ENCODE assay signal across 8 mouse cellular contexts in the genomic region with DNA sequence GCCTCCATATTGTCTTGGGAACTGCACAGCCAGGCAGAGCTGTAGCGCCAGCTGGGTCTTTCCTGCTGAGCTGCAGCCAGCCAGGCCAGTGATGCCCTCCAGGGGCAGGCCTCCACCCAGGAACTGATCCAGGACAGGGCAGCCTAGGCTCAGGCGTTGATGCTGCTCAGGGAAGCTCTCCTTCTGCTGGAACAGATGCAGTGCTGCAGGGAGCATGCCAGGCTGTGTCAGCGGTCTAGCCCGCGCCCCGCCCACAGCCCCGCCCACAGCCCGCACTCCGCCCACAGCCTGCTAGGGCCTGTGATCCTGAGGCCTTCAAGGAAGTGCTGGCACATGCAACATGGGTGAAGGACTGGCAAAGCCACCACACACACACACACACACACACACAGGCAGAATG. TPM values are rescaled to one million over a fixed set of nuclear protein-coding genes. Genes with fewer than 3 reads are reported as not detected.
DNase-seq lines count a peak whose midpoint lies in the region; ATAC-seq and TF ChIP-seq lines count a peak whose summit lies in the region.

No protein-coding gene starts in this region.

- H3K27me3 ChIP-seq in heart, embryonic 10.5 days (ENCODE audit: insufficient read depth, poor library complexity, severe bottlenecking), result no peaks in the 10 kb centered on the region
- no peaks in the 10 kb centered on the region for H3K27me3 ChIP-seq in kidney, embryonic 14.5 days (ENCODE audit: control insufficient read depth, insufficient read depth, low read length)
- H3K27me3 ChIP-seq in liver, adult 2 months (ENCODE audit: control insufficient read depth, insufficient read depth, low read length), result no peaks in the 10 kb centered on the region
- no peaks in the 10 kb centered on the region for H3K27me3 ChIP-seq in stomach, embryonic 14.5 days (ENCODE audit: control insufficient read depth, insufficient read depth, low read length)

- H3K36me3 ChIP-seq in heart, embryonic 10.5 days, result peaks cover 50% of the 10 kb centered on the region
- H3K36me3 ChIP-seq in kidney, embryonic 14.5 days (ENCODE audit: control insufficient read depth, insufficient read depth, low read length), result peaks cover 49% of the 10 kb centered on the region
- no peaks in the 10 kb centered on the region for H3K36me3 ChIP-seq in liver, adult 2 months (ENCODE audit: control insufficient read depth, insufficient read depth, low read length)
- H3K36me3 ChIP-seq in stomach, embryonic 14.5 days (ENCODE audit: control insufficient read depth, insufficient read depth, low read length), result peaks cover 30% of the 10 kb centered on the region

- no peak overlapping the region; the same call in 1 of the 2 replicates for H3K9ac ChIP-seq in kidney, embryonic 14.5 days (ENCODE audit: low read depth, low read length)
- no peak overlapping the region for H3K9ac ChIP-seq in liver, adult 2 months (ENCODE audit: low read depth, low read length)
- H3K9ac ChIP-seq in stomach, embryonic 14.5 days (replicated peaks; ENCODE audit: low read depth, low read length), result no peak overlapping the region

- DNase-seq in 3T3-L1 (ENCODE audit: low read depth, low spot score), result peak; percentile 92
- DNase-seq in heart, embryonic 10.5 days (ENCODE audit: low spot score), result peak; percentile 93
- peak; percentile 67 for DNase-seq in liver, adult 2 months (ENCODE audit: extremely low read depth, low read depth, low spot score)

- H3K9me3 ChIP-seq in heart, embryonic 10.5 days, result no peaks in the 10 kb centered on the region
- no peaks in the 10 kb centered on the region for H3K9me3 ChIP-seq in kidney, embryonic 14.5 days (ENCODE audit: control insufficient read depth, low read length)
- no peaks in the 10 kb centered on the region for H3K9me3 ChIP-seq in stomach, embryonic 14.5 days (ENCODE audit: control insufficient read depth, low read depth, low read length)

- peaks cover 6% of the 10 kb centered on the region for H3K4me1 ChIP-seq in bone marrow, adult 2 months (ENCODE audit: control insufficient read depth, insufficient read depth, low read length)
- H3K4me1 ChIP-seq in embryonic fibroblast, embryonic 13.5 days (ENCODE audit: control insufficient read depth, insufficient read depth, low read length), result peaks cover 2% of the 10 kb centered on the region; the same call in 1 of the 2 replicates
- H3K4me1 ChIP-seq in heart, embryonic 10.5 days, result peaks cover 40% of the 10 kb centered on the region
- H3K4me1 ChIP-seq in kidney, embryonic 14.5 days (ENCODE audit: control insufficient read depth, insufficient read depth, low read length), result peaks cover 17% of the 10 kb centered on the region
- H3K4me1 ChIP-seq in liver, adult 2 months (ENCODE audit: control insufficient read depth, insufficient read depth, low read length), result peaks cover 8% of the 10 kb centered on the region
- H3K4me1 ChIP-seq in stomach, embryonic 14.5 days (ENCODE audit: control insufficient read depth, insufficient read depth, low read length), result peaks cover 14% of the 10 kb centered on the region

- H3K79me2 ChIP-seq in liver, adult 2 months (ENCODE audit: control insufficient read depth, insufficient read depth, low read length), result no peaks in the 10 kb centered on the region

- no peak overlapping the region for H3K4me3 ChIP-seq in bone marrow, adult 2 months (replicated peaks; ENCODE audit: control insufficient read depth, low read depth, low read length)
- no peak overlapping the region for H3K4me3 ChIP-seq in embryonic fibroblast, embryonic 13.5 days (ENCODE audit: insufficient read depth, low read length)
- peak overlapping the region; percentile 8; the same call in 1 of the 2 replicates for H3K4me3 ChIP-seq in heart, embryonic 10.5 days
- no peak overlapping the region for H3K4me3 ChIP-seq in kidney, embryonic 14.5 days (ENCODE audit: low read length)
- H3K4me3 ChIP-seq in liver, adult 2 months (ENCODE audit: insufficient read depth, low read depth, low read length), result no peak overlapping the region
- H3K4me3 ChIP-seq in stomach, embryonic 14.5 days (ENCODE audit: low read depth, low read length), result no peak overlapping the region

- 0 out of 2 replicates have a peak overlapping the region, but pooled peaks have one; percentile 12 for H3K4me2 ChIP-seq in kidney, embryonic 14.5 days (replicated peaks; ENCODE audit: low read depth, low read length)
- H3K4me2 ChIP-seq in stomach, embryonic 14.5 days (replicated peaks; ENCODE audit: low read depth, low read length), result no peak overlapping the region

- TF ChIP-seq POLR2A in bone marrow, adult 2 months (IDR thresholded peaks at IDR 0.05; ENCODE audit: borderline replicate concordance, control insufficient read depth, low read depth, low read length), result 0 out of 2 replicates have a peak, but pooled peaks have one; percentile 28
- TF ChIP-seq POLR2A in embryonic fibroblast, embryonic 13.5 days (IDR thresholded peaks at IDR 0.05; ENCODE audit: low read depth, low read length), result 0 out of 2 replicates have a peak, but pooled peaks have one; percentile 33
- no peak for TF ChIP-seq POLR2A in liver, adult 2 months (IDR thresholded peaks at IDR 0.05; ENCODE audit: extremely low read depth, insufficient read depth, low read length)

- WGBS in bone marrow, adult 2 months, result 9% methylated on average over 9 of the region's 9 CpGs
- 3% methylated on average over 9 of the region's 9 CpGs for WGBS in heart, embryonic 10.5 days
- WGBS in kidney, embryonic 14.5 days, result 2% methylated on average over 9 of the region's 9 CpGs
- WGBS in liver, adult 2 months, result 10% methylated on average over 7 of the region's 9 CpGs
- WGBS in stomach, embryonic 14.5 days, result 5% methylated on average over 9 of the region's 9 CpGs

- peak; percentile 25 for ATAC-seq in kidney, embryonic 14.5 days (ENCODE audit: low FRiP score, low TSS enrichment)
- ATAC-seq in monocyte, adult 5-6 weeks (replicated peaks; ENCODE audit: insufficient number of reproducible peaks, low FRiP score, low TSS enrichment, poor library complexity, severe bottlenecking), result peak; percentile 24; the same call in 1 of the 2 replicates
- ATAC-seq in stomach, embryonic 14.5 days (ENCODE audit: insufficient number of reproducible peaks, insufficient read depth, low FRiP score, low read depth), result peak; percentile 43

- TF ChIP-seq CTCF in bone marrow, adult 2 months (IDR thresholded peaks at IDR 0.05; ENCODE audit: control insufficient read depth, insufficient read depth, low read length), result no peak
- no peak; the same call in 1 of the 2 replicates for TF ChIP-seq CTCF in embryonic fibroblast, embryonic 13.5 days (IDR thresholded peaks at IDR 0.05; ENCODE audit: borderline replicate concordance, insufficient read depth, low read length)
- peak; percentile 50 for TF ChIP-seq CTCF in liver, adult 2 months (IDR thresholded peaks at IDR 0.05; ENCODE audit: low read depth, low read length)

- no peak overlapping the region for H3K27ac ChIP-seq in bone marrow, adult 2 months (ENCODE audit: control insufficient read depth, insufficient read depth, low read depth, low read length, poor library complexity)
- H3K27ac ChIP-seq in embryonic fibroblast, embryonic 13.5 days (ENCODE audit: insufficient read depth, low read length), result 0 out of 2 replicates have a peak overlapping the region, but pooled peaks have one; percentile 7
- peak overlapping the region; percentile 67 for H3K27ac ChIP-seq in heart, embryonic 10.5 days
- no peak overlapping the region for H3K27ac ChIP-seq in kidney, embryonic 14.5 days (ENCODE audit: low read depth, low read length)
- H3K27ac ChIP-seq in liver, adult 2 months (replicated peaks; ENCODE audit: insufficient read depth, low read depth, low read length), result no peak overlapping the region
- peak overlapping the region; percentile 27; the same call in 1 of the 2 replicates for H3K27ac ChIP-seq in stomach, embryonic 14.5 days (ENCODE audit: low read length)

RNA-seq across cellular contexts. Expression of a gene that starts 3.9 kb away (rescaled TPM):
- polyA plus RNA-seq in bone marrow, adult 2 months (2011; ENCODE audit: insufficient read depth, insufficient read length, low replicate concordance, missing spikeins), result 5.7 and 11.6 TPM in 2 replicates
- polyA plus RNA-seq in embryonic fibroblast, embryonic 13.5 days (2011; ENCODE audit: insufficient read length, low read depth, missing spikeins), result 2.7 and 2.9 TPM in 2 replicates
- 10.5 and 13.8 TPM in 2 replicates for polyA plus RNA-seq in heart, embryonic 10.5 days (2016; fragmentation: Nextera tagmentation; extraction: Ambion mirVana)
- polyA plus RNA-seq in kidney, embryonic 14.5 days (2014; fragmentation: Nextera tagmentation; extraction: Ambion mirVana), result 11.2 and 20.3 TPM in 2 replicates
- total RNA-seq in liver, adult 2 months (2014; rRNA removed), result 1.1 and 2.6 TPM in 2 replicates
- polyA plus RNA-seq in liver, adult 2 months (2012; rRNA removed), result 4.4 and 4.6 TPM in 2 replicates
- total RNA-seq in monocyte, adult 5-6 weeks (2017), result 0.11 to 2.1 TPM (median 1.9 TPM) in 3 replicates
- polyA plus RNA-seq in stomach, embryonic 14.5 days (2014; fragmentation: Nextera tagmentation; extraction: Ambion mirVana), result 13.7 and 15.4 TPM in 2 replicates

RNA-seq across cellular contexts. Expression of a gene that starts 4.2 kb away (rescaled TPM):
- 9.3 and 12.8 TPM in 2 replicates for polyA plus RNA-seq in bone marrow, adult 2 months (2011; ENCODE audit: insufficient read depth, insufficient read length, low replicate concordance, missing spikeins)
- polyA plus RNA-seq in embryonic fibroblast, embryonic 13.5 days (2011; ENCODE audit: insufficient read length, low read depth, missing spikeins), result 32.0 and 32.9 TPM in 2 replicates
- polyA plus RNA-seq in heart, embryonic 10.5 days (2016; fragmentation: Nextera tagmentation; extraction: Ambion mirVana), result 104 and 109 TPM in 2 replicates
- polyA plus RNA-seq in kidney, embryonic 14.5 days (2014; fragmentation: Nextera tagmentation; extraction: Ambion mirVana), result 110 and 113 TPM in 2 replicates
- total RNA-seq in liver, adult 2 months (2014; rRNA removed), result 63.3 and 75.6 TPM in 2 replicates
- polyA plus RNA-seq in liver, adult 2 months (2012; rRNA removed), result 65.5 and 72.8 TPM in 2 replicates
- total RNA-seq in monocyte, adult 5-6 weeks (2017), result 1.0 to 3.8 TPM (median 3.5 TPM) in 3 replicates
- 129 and 135 TPM in 2 replicates for polyA plus RNA-seq in stomach, embryonic 14.5 days (2014; fragmentation: Nextera tagmentation; extraction: Ambion mirVana)

RNA-seq across cellular contexts. Expression of a gene that starts 51.1 kb away (rescaled TPM):
- polyA plus RNA-seq in bone marrow, adult 2 months (2011; ENCODE audit: insufficient read depth, insufficient read length, low replicate concordance, missing spikeins), result 55.3 and 70.4 TPM in 2 replicates
- polyA plus RNA-seq in embryonic fibroblast, embryonic 13.5 days (2011; ENCODE audit: insufficient read length, low read depth, missing spikeins), result 103 and 124 TPM in 2 replicates
- 109 and 116 TPM in 2 replicates for polyA plus RNA-seq in heart, embryonic 10.5 days (2016; fragmentation: Nextera tagmentation; extraction: Ambion mirVana)
- 76.4 and 91.6 TPM in 2 replicates for polyA plus RNA-seq in kidney, embryonic 14.5 days (2014; fragmentation: Nextera tagmentation; extraction: Ambion mirVana)
- 15.3 and 18.8 TPM in 2 replicates for total RNA-seq in liver, adult 2 months (2014; rRNA removed)
- polyA plus RNA-seq in liver, adult 2 months (2012; rRNA removed), result 11.7 and 17.4 TPM in 2 replicates
- 142 to 241 TPM (median 173 TPM) in 3 replicates for total RNA-seq in monocyte, adult 5-6 weeks (2017)
- 111 and 120 TPM in 2 replicates for polyA plus RNA-seq in stomach, embryonic 14.5 days (2014; fragmentation: Nextera tagmentation; extraction: Ambion mirVana)

Comparison
In these comparisons a context has a peak if more than half of its experiments do, and no peak if none do; other contexts are left out.
1. H3K27ac ChIP-seq: peak in embryonic fibroblast, embryonic 13.5 days (single experiment), heart, embryonic 10.5 days (single experiment) and stomach, embryonic 14.5 days (single experiment); none in bone marrow, adult 2 months (single experiment), kidney, embryonic 14.5 days (single experiment) and liver, adult 2 months (single experiment).
2. Peak in every context shown above with its lines, with median percentiles within 50 percentile points of each other: DNase-seq and ATAC-seq.